Mouse (Mus musculus) liver, postnatal 0 days (tissue): Measurements from ENCODE around the gene Slc41a3.

Experiments used
- CTCF ChIP-seq: sonication (generic); IDR thresholded peaks from 2 replicates; pipeline ENCODE4 v1.5.1; 2016; ENCODE audit warnings: antibody characterized with exemption, low read depth
- EP300 ChIP-seq: IDR thresholded peaks from 2 replicates; pipeline ENCODE4 v1.6.1; 2016; ENCODE audit warnings: antibody characterized with exemption, low read depth, mild to moderate bottlenecking

DNA sequence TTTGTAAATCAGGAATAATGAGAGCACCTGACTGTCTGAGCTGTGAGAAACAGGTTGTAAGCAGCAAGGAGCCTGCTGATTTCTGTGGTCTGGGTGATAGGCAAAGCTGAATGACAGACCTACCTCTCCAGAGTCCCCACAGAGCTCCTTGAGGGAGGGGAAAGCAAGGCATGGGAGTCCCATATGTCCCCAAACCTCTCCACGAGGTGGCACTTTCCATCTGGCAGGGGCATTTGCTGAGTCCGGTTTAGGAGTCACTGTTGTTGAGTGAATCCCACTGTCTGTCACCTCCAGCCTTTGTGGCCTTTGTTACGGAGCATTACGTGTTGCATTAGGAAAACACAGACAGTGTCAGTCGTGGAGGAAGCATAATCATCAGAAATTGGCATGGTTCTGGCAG, 15.4 kb downstream of the Slc41a3 start:
- TF ChIP-seq CTCF (peak; percentile 47), EP300 (no peak)
